Mouse (Mus musculus) liver, embryonic 16.5 days (tissue): ENCODE measurements at regions not wholly inside any gene's neighbourhood (a gene's known extent, or its start where the extent isn't known, plus 50 kb on each side); places are given as distances from the start of the nearest gene placed in this dataset.

Source experiments
- ATAC-seq: fragments of 200-750 bp; cut with Nextera tagmentation; 2 replicates; pipeline ENCODE4 v1.8.0; 2017; ENCODE audit warnings: low read depth, mild to moderate bottlenecking, moderate number of reproducible peaks, moderate library complexity
- H3K27ac ChIP-seq: fragments of 300-500 bp; sonication (generic); 2 replicates; pipeline ENCODE4 v1.5.1; 2014; ENCODE audit warnings: mild to moderate bottlenecking, low read length
- H3K27me3 ChIP-seq: fragments of 300-500 bp; sonication (generic); 2 replicates; pipeline ENCODE4 v1.6.1; 2014; ENCODE audit warnings: low read depth, low read length, mixed read lengths; ENCODE audit not compliant: control insufficient read depth, insufficient read depth
- H3K36me3 ChIP-seq: fragments of 300-500 bp; sonication (generic); 2 replicates; pipeline ENCODE4 v1.6.1; 2014; ENCODE audit warnings: mild to moderate bottlenecking; ENCODE audit not compliant: control insufficient read depth, insufficient read depth
- H3K4me1 ChIP-seq: fragments of 300-500 bp; sonication (generic); 2 replicates; pipeline ENCODE4 v1.6.1; 2014; ENCODE audit warnings: low read depth, low read length, mixed read lengths; ENCODE audit not compliant: control insufficient read depth
- H3K4me2 ChIP-seq: fragments of 300-500 bp; sonication (generic); 2 replicates; pipeline ENCODE4 v1.6.1; 2014; ENCODE audit warnings: low read depth, low read length, mixed read lengths
- H3K4me3 ChIP-seq: fragments of 300-500 bp; sonication (generic); 2 replicates; pipeline ENCODE4 v1.5.1; 2014; ENCODE audit warnings: low read depth, mild to moderate bottlenecking, low read length
- H3K9ac ChIP-seq: fragments of 300-500 bp; sonication (generic); 2 replicates; pipeline ENCODE4 v1.6.1; 2014; ENCODE audit warnings: low read depth, low read length
- H3K9me3 ChIP-seq: fragments of 300-500 bp; sonication (generic); replicated peaks from 2 replicates; pipeline ENCODE4 v1.6.1; 2016; ENCODE audit warnings: low read length; ENCODE audit not compliant: control insufficient read depth
- whole genome bisulfite sequencing: fragments of 180-500 bp; shearing (Covaris S2); extraction: QIAGEN DNeasy Blood & Tissue Kit; methylation state at CpG from one replicate; pipeline ENCODE4 v1.1.7; 2014; ENCODE audit not compliant: insufficient replicate concordance; 5-methylcytosine and 5-hydroxymethylcytosine counted together

GRCm38 (mm10) chr1:42557301-42557700 lies 138.3 kb upstream of the Pou3f3 start:
- WGBS, result 44% methylated on average over 2 of the region's 2 CpGs

GRCm38 (mm10) chr1:42567640-42568039 lies 127.9 kb upstream of the Pou3f3 start:
- H3K27ac ChIP-seq, result no peak overlapping the region
- no peaks in the 10 kb centered on the region for H3K4me1 ChIP-seq
- H3K27me3 ChIP-seq, result no peaks in the 10 kb centered on the region
- H3K9me3 ChIP-seq, result no peaks in the 10 kb centered on the region
- WGBS, result 67% methylated on average over 6 of the region's 6 CpGs
- no peak overlapping the region for H3K9ac ChIP-seq
- ATAC-seq, result no peak
- H3K36me3 ChIP-seq, result no peaks in the 10 kb centered on the region
- H3K4me2 ChIP-seq, result no peak overlapping the region
- H3K4me3 ChIP-seq, result no peak overlapping the region

More at GRCm38 (mm10) chr1:42557301-42557700, 138.3 kb upstream of the Pou3f3 start:
- no peaks in the 10 kb centered on the region for H3K4me1 ChIP-seq
- no peaks in the 10 kb centered on the region for H3K36me3 ChIP-seq
- H3K9ac ChIP-seq, result no peak overlapping the region
- no peak overlapping the region for H3K4me3 ChIP-seq
- no peak overlapping the region for H3K4me2 ChIP-seq
- no peaks in the 10 kb centered on the region for H3K27me3 ChIP-seq
- ATAC-seq, result no peak
- no peaks in the 10 kb centered on the region for H3K9me3 ChIP-seq
- H3K27ac ChIP-seq, result no peak overlapping the region

- Histone ChIP-seq H3K27me3 (no peaks in the 10 kb centered on the region), H3K27ac (no peak overlapping the region), H3K36me3 (no peaks in the 10 kb centered on the region), H3K4me2 (no peak overlapping the region), H3K9ac (no peak overlapping the region), H3K4me1 (no peaks in the 10 kb centered on the region), H3K4me3 (no peak overlapping the region), H3K9me3 (no peaks in the 10 kb centered on the region)
- whole genome bisulfite sequencing, result 66% methylated on average over 3 of the region's 3 CpGs
- ATAC-seq, result no peak
Measured at GRCm38 (mm10) chr1:42585191-42585590, 110.4 kb upstream of the Pou3f3 start.

- ATAC-seq, result no peak
- no peaks in the 10 kb centered on the region for H3K9me3 ChIP-seq
- H3K36me3 ChIP-seq, result no peaks in the 10 kb centered on the region
- H3K4me3 ChIP-seq, result no peak overlapping the region
- H3K9ac ChIP-seq, result no peak overlapping the region
- no peak overlapping the region for H3K4me2 ChIP-seq
- H3K4me1 ChIP-seq, result no peaks in the 10 kb centered on the region
- 37% methylated on average over 10 of the region's 10 CpGs for WGBS
- no peak overlapping the region for H3K27ac ChIP-seq
- H3K27me3 ChIP-seq, result no peaks in the 10 kb centered on the region
Measured at GRCm38 (mm10) chr1:42588499-42588898, 107.1 kb upstream of the Pou3f3 start.

- H3K4me2 ChIP-seq, result no peak overlapping the region
- H3K9me3 ChIP-seq, result no peaks in the 10 kb centered on the region
- H3K4me1 ChIP-seq, result no peaks in the 10 kb centered on the region
- 32% methylated on average over 7 of the region's 7 CpGs for WGBS
- no peak overlapping the region for H3K27ac ChIP-seq
- no peaks in the 10 kb centered on the region for H3K36me3 ChIP-seq
- no peak overlapping the region for H3K4me3 ChIP-seq
- H3K9ac ChIP-seq, result no peak overlapping the region
- H3K27me3 ChIP-seq, result no peaks in the 10 kb centered on the region
- no peak for ATAC-seq
Measured at GRCm38 (mm10) chr1:42589442-42589841, 106.1 kb upstream of the Pou3f3 start.

GRCm38 (mm10) chr1:42591855-42592254 lies 103.7 kb upstream of the Pou3f3 start:
- WGBS, result 60% methylated on average over 1 of the region's 1 CpGs
- no peak overlapping the region for H3K27ac ChIP-seq

GRCm38 (mm10) chr1:42597065-42597464 lies 98.5 kb upstream of the Pou3f3 start:
- Histone ChIP-seq H3K9me3 (no peaks in the 10 kb centered on the region), H3K9ac (no peak overlapping the region), H3K4me2 (no peak overlapping the region), H3K27me3 (no peaks in the 10 kb centered on the region), H3K36me3 (no peaks in the 10 kb centered on the region), H3K4me3 (no peak overlapping the region), H3K27ac (no peak overlapping the region), H3K4me1 (no peaks in the 10 kb centered on the region)
- no peak for ATAC-seq
- WGBS, result 59% methylated on average over 4 of the region's 4 CpGs

More at GRCm38 (mm10) chr1:42591855-42592254, 103.7 kb upstream of the Pou3f3 start:
- no peak overlapping the region for H3K9ac ChIP-seq
- no peaks in the 10 kb centered on the region for H3K27me3 ChIP-seq
- H3K4me3 ChIP-seq, result no peak overlapping the region
- H3K36me3 ChIP-seq, result no peaks in the 10 kb centered on the region
- no peaks in the 10 kb centered on the region for H3K4me1 ChIP-seq
- H3K4me2 ChIP-seq, result no peak overlapping the region
- ATAC-seq, result no peak
- no peaks in the 10 kb centered on the region for H3K9me3 ChIP-seq

GRCm38 (mm10) chr1:42599238-42599637 lies 96.3 kb upstream of the Pou3f3 start:
- Histone ChIP-seq H3K9ac (no peak overlapping the region), H3K9me3 (no peaks in the 10 kb centered on the region), H3K4me2 (no peak overlapping the region), H3K4me3 (no peak overlapping the region), H3K4me1 (no peaks in the 10 kb centered on the region), H3K27me3 (no peaks in the 10 kb centered on the region), H3K27ac (no peak overlapping the region), H3K36me3 (no peaks in the 10 kb centered on the region)
- no peak for ATAC-seq
- WGBS, result 67% methylated on average over 6 of the region's 6 CpGs

GRCm38 (mm10) chr1:42606251-42606650 lies 89.3 kb upstream of the Pou3f3 start:
- H3K27ac ChIP-seq, result no peak overlapping the region
- no peak for ATAC-seq
- no peaks in the 10 kb centered on the region for H3K27me3 ChIP-seq
- no peaks in the 10 kb centered on the region for H3K36me3 ChIP-seq
- H3K4me3 ChIP-seq, result no peak overlapping the region
- H3K9ac ChIP-seq, result no peak overlapping the region
- 79% methylated on average over 7 of the region's 7 CpGs for WGBS
- H3K4me2 ChIP-seq, result no peak overlapping the region
- no peaks in the 10 kb centered on the region for H3K9me3 ChIP-seq
- H3K4me1 ChIP-seq, result no peaks in the 10 kb centered on the region
